Mouse (Mus musculus): ENCODE measurements around the gene Gss. TPM values are rescaled to one million over a fixed set of nuclear protein-coding genes. Genes with fewer than 3 reads are reported as not detected.
"Not testable (repeated sequence)": the region's sequence is repeated elsewhere in the genome, so short reads cannot be mapped to it uniquely, and the experiment has no call there.

Gss gene
- polyA plus RNA-seq, 1 experiment from 2014 or later, result 20.0 TPM

GRCm38 (mm10) chr2:155538463-155539057 is 54.0 kb downstream of the Gss start:
- H3K27me3 ChIP-seq; H3K36me3 ChIP-seq; ATAC-seq (replicated peaks; ENCODE audit: insufficient number of reproducible peaks, insufficient read depth, low FRiP score, low read depth); H3K9ac ChIP-seq; H3K4me1 ChIP-seq (replicated peaks); H3K4me3 ChIP-seq; H3K27ac ChIP-seq; H3K9me3 ChIP-seq (replicated peaks): not testable (repeated sequence)
- peak overlapping the region; percentile 29; the same call in 1 of the 2 replicates for H3K4me2 ChIP-seq
- WGBS, result 76% methylated on average over 19 of the region's 19 CpGs

GRCm38 (mm10) chr2:155537761-155538462 is 54.7 kb downstream of the Gss start:
- no peak overlapping the region for H3K4me2 ChIP-seq
- no peaks in the 10 kb centered on the region for H3K27me3 ChIP-seq
- H3K4me3 ChIP-seq, result no peak overlapping the region
- no peaks in the 10 kb centered on the region for H3K9me3 ChIP-seq (replicated peaks)
- no peak overlapping the region for H3K27ac ChIP-seq
- WGBS, result 64% methylated on average over 5 of the region's 5 CpGs
- no peak for ATAC-seq (replicated peaks; ENCODE audit: insufficient number of reproducible peaks, insufficient read depth, low FRiP score, low read depth)
- peaks cover 8% of the 10 kb centered on the region for H3K4me1 ChIP-seq (replicated peaks)
- no peak overlapping the region for H3K9ac ChIP-seq
- no peaks in the 10 kb centered on the region for H3K36me3 ChIP-seq

GRCm38 (mm10) chr2:155536292-155536691 is 56.3 kb downstream of the Gss start:
- no peak overlapping the region for H3K9ac ChIP-seq
- H3K27me3 ChIP-seq, result no peaks in the 10 kb centered on the region
- no peaks in the 10 kb centered on the region for H3K36me3 ChIP-seq
- no peak overlapping the region for H3K4me3 ChIP-seq
- no peak overlapping the region for H3K27ac ChIP-seq
- no peak overlapping the region for H3K4me2 ChIP-seq
- H3K4me1 ChIP-seq (replicated peaks), result peaks cover 5% of the 10 kb centered on the region; the same call in 1 of the 2 replicates
- no peak for ATAC-seq (replicated peaks; ENCODE audit: insufficient number of reproducible peaks, insufficient read depth, low FRiP score, low read depth)
- H3K9me3 ChIP-seq (replicated peaks), result no peaks in the 10 kb centered on the region

- Histone ChIP-seq H3K27me3 (no peaks in the 10 kb centered on the region), H3K4me2 (no peak overlapping the region), H3K9me3 (replicated peaks) (no peaks in the 10 kb centered on the region), H3K4me1 (replicated peaks) (no peaks in the 10 kb centered on the region), H3K27ac (no peak overlapping the region), H3K36me3 (no peaks in the 10 kb centered on the region), H3K4me3 (no peak overlapping the region), H3K9ac (no peak overlapping the region)
- no peak for ATAC-seq (replicated peaks; ENCODE audit: insufficient number of reproducible peaks, insufficient read depth, low FRiP score, low read depth)
- 58% methylated on average over 5 of the region's 5 CpGs for WGBS
These were observed 65.2 kb downstream of the Gss start for GRCm38 (mm10) chr2:155527367-155527766.

GRCm38 (mm10) chr2:155524378-155524777 is 68.2 kb downstream of the Gss start:
- H3K9me3 ChIP-seq (replicated peaks), result no peaks in the 10 kb centered on the region
- no peak overlapping the region for H3K27ac ChIP-seq
- whole genome bisulfite sequencing, result 48% methylated on average over 1 of the region's 1 CpGs
- H3K4me2 ChIP-seq, result no peak overlapping the region
- H3K36me3 ChIP-seq, result no peaks in the 10 kb centered on the region
- no peak overlapping the region for H3K9ac ChIP-seq
- no peaks in the 10 kb centered on the region for H3K27me3 ChIP-seq
- H3K4me3 ChIP-seq, result no peak overlapping the region
- H3K4me1 ChIP-seq (replicated peaks), result no peaks in the 10 kb centered on the region
- no peak for ATAC-seq (replicated peaks; ENCODE audit: insufficient number of reproducible peaks, insufficient read depth, low FRiP score, low read depth)

GRCm38 (mm10) chr2:155523706-155524105 is 68.9 kb downstream of the Gss start:
- 0 out of 2 replicates have a peak, but pooled peaks cover 3% of the 10 kb centered on the region for H3K4me1 ChIP-seq (replicated peaks)
- no peak for ATAC-seq (replicated peaks; ENCODE audit: insufficient number of reproducible peaks, insufficient read depth, low FRiP score, low read depth)
- no peaks in the 10 kb centered on the region for H3K27me3 ChIP-seq
- H3K9ac ChIP-seq, result no peak overlapping the region
- H3K27ac ChIP-seq, result no peak overlapping the region
- WGBS, result 53% methylated on average over 5 of the region's 5 CpGs
- no peak overlapping the region for H3K4me3 ChIP-seq
- H3K36me3 ChIP-seq, result no peaks in the 10 kb centered on the region
- H3K9me3 ChIP-seq (replicated peaks), result no peaks in the 10 kb centered on the region
- no peak overlapping the region for H3K4me2 ChIP-seq

- Histone ChIP-seq H3K4me2 (peak overlapping the region; percentile 95), H3K27me3 (peaks cover 16% of the 10 kb centered on the region), H3K9ac (peak overlapping the region; percentile 82), H3K4me3 (peak overlapping the region; percentile 90), H3K9me3 (replicated peaks) (no peaks in the 10 kb centered on the region), H3K36me3 (no peaks in the 10 kb centered on the region), H3K27ac (peak overlapping the region; percentile 84), H3K4me1 (replicated peaks) (peaks cover 21% of the 10 kb centered on the region)
- WGBS, result 26% methylated on average over 18 of the region's 18 CpGs
- no peak for ATAC-seq (replicated peaks; ENCODE audit: insufficient number of reproducible peaks, insufficient read depth, low FRiP score, low read depth)
These were observed 73.9 kb downstream of the Gss start for GRCm38 (mm10) chr2:155518531-155519270.

GRCm38 (mm10) chr2:155517455-155518423 is 74.9 kb downstream of the Gss start, which contains the start of the genes Acss2 and Ggt7:
Gene Acss2 (plus strand): TSS chr2:155517948.
Gene Ggt7 (minus strand): TSS chr2:155518237.
- 3% methylated on average over 70 of the region's 70 CpGs for WGBS
- Histone ChIP-seq H3K36me3 (no peaks in the 10 kb centered on the region), H3K9me3 (replicated peaks) (no peaks in the 10 kb centered on the region), H3K27ac (peak within 1 kb of the TSS; percentile 84), H3K27me3 (peaks cover 21% of the 10 kb centered on the region), H3K4me1 (replicated peaks) (peaks cover 21% of the 10 kb centered on the region), H3K9ac (peak within 1 kb of the TSS; percentile 82), H3K4me2 (peak within 1 kb of the TSS; percentile 95), H3K4me3 (peak within 1 kb of the TSS; percentile 90)
- ATAC-seq (replicated peaks; ENCODE audit: insufficient number of reproducible peaks, insufficient read depth, low FRiP score, low read depth), result peak; percentile 100

- Histone ChIP-seq H3K27ac (no peak overlapping the region), H3K9me3 (replicated peaks) (no peaks in the 10 kb centered on the region)
- no peak for ATAC-seq (replicated peaks; ENCODE audit: insufficient number of reproducible peaks, insufficient read depth, low FRiP score, low read depth)
These were observed 76.7 kb downstream of the Gss start for GRCm38 (mm10) chr2:155515941-155516340.

GRCm38 (mm10) chr2:155514666-155515065 is 77.9 kb downstream of the Gss start:
- no peaks in the 10 kb centered on the region for H3K9me3 ChIP-seq (replicated peaks)
- H3K27me3 ChIP-seq, result peaks cover 26% of the 10 kb centered on the region
- H3K4me3 ChIP-seq, result peak overlapping the region; percentile 43
- ATAC-seq (replicated peaks; ENCODE audit: insufficient number of reproducible peaks, insufficient read depth, low FRiP score, low read depth), result no peak
- H3K36me3 ChIP-seq, result no peaks in the 10 kb centered on the region
- H3K27ac ChIP-seq, result no peak overlapping the region
- H3K4me1 ChIP-seq (replicated peaks), result peaks cover 21% of the 10 kb centered on the region
- H3K4me2 ChIP-seq, result peak overlapping the region; percentile 75
- 2% methylated on average over 23 of the region's 23 CpGs for WGBS
- peak overlapping the region; percentile 37 for H3K9ac ChIP-seq

More at GRCm38 (mm10) chr2:155515941-155516340, 76.7 kb downstream of the Gss start:
- H3K9ac ChIP-seq, result no peak overlapping the region
- H3K36me3 ChIP-seq, result no peaks in the 10 kb centered on the region
- H3K27me3 ChIP-seq, result peaks cover 26% of the 10 kb centered on the region
- H3K4me2 ChIP-seq, result no peak overlapping the region
- 0% methylated on average over 1 of the region's 1 CpGs for WGBS
- peaks cover 21% of the 10 kb centered on the region for H3K4me1 ChIP-seq (replicated peaks)
- no peak overlapping the region for H3K4me3 ChIP-seq
